Mouse (Mus musculus): ENCODE results near the gene Tpst2. TPM values are rescaled to one million over a fixed set of nuclear protein-coding genes. Genes with fewer than 3 reads are reported as not detected.

Gene Tpst2
- total RNA-seq, 2 experiments from 2014 or later, result 17.4 to 23.4 TPM

DNA sequence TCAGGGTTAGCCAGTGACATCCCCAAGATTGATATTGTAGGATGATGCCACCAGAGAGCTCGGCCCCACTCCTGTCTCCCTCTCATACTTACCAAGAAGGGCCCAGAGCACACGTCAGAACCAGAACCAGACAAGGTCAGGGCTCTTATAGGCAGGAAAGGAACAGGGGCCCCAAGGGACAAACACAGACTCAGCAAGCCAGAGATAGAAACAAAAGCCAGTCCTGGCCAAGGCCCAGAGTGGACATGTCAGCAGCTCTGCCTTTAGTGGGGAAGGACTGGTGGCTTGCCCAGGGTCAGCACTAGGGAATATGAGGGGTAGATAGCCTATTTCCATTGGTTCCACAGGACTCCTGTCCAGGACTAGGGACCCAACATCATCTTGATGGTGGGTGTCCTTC is 24.1 kb upstream of the Tpst2 start, which contains the start of gene Cryba4:
Cryba4 (minus strand) TSS at position 119 of the 400 bp plus-strand sequence.
- DNase-seq, result no peak
- intact Hi-C loops (cut with DNase I; ENCODE audit: low total_unique reads), result no loop called here

DNA sequence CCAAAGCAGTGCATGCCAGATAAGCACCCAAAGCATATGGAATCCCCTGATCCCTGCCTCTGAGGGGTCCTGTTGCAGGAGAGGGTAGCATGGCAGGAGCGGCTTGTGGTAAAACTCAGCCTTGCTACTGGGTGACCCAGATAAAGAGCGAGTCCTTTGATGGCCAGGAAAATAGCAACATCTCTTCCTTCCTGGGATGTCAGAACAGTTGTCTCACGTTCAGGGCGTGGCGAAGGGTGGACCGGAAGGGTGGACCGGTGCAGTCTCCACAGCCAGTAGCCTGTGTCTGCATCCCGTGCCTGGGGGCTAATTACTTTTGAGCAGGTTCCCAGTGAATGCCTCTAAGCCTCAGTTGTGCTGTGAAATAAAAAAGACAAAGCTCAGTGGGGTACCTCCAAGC is 23.3 kb upstream of the Tpst2 start:
- DNase-seq, result no peak
- intact Hi-C loops (cut with DNase I; ENCODE audit: low total_unique reads), result no loop called here

DNA sequence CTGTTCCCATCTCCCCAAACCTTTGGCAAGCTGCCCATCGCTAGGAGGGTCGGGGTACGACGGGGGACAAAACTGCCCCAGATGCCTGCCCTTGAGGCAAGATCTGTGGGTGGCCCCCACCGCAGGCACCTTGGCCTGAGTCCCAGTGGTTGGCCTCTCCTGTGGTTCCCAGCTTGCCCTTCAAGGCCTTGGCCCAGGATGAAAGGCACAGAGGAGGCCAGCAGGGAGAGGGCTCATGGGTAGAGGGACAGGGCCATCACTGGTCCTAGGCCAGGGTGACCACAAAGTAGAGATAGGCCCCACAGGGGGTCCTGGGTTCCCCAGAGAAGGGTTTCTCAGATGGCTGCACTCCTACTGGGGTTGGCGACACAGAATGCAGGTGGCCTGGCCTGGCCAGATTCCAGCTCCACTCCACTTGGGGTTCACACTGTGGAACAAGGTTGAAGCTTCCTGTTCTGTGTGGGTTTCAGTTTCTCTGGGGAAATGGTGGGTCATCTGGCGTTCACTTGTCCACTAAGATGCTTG is 22.1 kb upstream of the Tpst2 start:
- peak; percentile 64 for DNase-seq
- intact Hi-C loops (cut with DNase I; ENCODE audit: low total_unique reads), result no loop called here

DNA sequence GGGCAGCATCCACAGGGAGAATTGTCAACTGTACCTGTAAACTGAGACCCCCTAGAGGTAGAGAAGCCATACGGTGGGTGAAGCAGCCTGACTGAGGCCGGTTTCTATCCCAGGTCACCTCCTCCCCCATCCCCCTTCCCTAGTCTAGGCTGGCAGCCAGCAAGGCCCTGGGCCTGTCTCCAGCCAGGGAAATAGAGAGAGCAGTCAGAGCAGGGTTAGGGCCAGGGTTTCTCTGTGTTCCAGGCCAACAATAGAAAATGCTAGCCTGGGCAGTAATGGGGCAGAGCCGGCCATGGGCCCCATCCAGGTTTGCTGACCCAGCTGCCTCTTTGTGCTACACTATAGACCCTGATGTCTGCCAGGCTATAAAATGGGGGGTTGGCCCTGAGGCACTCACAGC is 21.1 kb upstream of the Tpst2 start, which contains the start of gene Crybb1:
Crybb1 (plus strand) TSS at position 390 of the 400 bp plus-strand sequence.
- peak; percentile 56 for DNase-seq
- intact Hi-C loops (cut with DNase I; ENCODE audit: low total_unique reads), result no loop called here

DNA sequence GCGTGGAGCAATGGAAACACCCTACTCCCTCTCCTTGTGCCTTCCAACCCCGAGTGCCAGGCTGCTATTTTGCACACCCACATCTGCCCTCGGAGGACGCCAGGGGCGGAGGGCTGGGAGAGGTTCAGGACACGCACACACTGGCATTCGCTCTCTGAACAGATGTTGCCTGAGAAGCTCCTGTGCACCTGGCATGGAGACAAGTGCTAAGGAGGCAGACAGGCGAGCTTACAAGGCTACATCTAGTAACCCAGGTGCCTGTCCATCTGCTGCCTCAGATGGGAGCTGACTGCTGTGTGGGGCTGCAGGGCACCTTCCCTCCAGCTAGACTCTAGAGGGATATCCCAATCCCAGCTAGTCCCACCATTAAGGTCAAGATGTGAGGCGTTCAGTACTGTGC is 20.0 kb upstream of the Tpst2 start:
- DNase-seq, result no peak
- intact Hi-C loops (cut with DNase I; ENCODE audit: low total_unique reads), result no loop called here

DNA sequence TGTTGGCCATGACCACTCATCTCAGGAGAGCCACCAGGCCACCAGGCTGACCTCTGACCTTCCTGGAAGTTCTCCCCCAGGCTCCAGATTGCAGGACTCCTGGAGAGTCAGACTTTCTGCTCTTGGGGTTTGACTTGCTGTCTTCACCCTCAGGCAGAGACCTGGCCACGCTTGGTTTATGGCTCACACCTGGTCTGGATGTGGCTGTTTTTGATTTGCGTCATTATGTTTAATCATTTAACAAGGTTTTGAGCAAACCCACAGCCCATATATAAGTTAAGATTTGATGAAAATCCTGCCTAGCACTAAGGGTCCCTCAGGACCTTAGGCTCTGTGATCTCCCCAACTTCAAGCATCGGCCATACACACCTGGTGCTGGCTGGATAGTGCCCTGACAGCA is 18.6 kb upstream of the Tpst2 start:
- DNase-seq, result no peak
- intact Hi-C loops (cut with DNase I; ENCODE audit: low total_unique reads), result no loop called here

DNA sequence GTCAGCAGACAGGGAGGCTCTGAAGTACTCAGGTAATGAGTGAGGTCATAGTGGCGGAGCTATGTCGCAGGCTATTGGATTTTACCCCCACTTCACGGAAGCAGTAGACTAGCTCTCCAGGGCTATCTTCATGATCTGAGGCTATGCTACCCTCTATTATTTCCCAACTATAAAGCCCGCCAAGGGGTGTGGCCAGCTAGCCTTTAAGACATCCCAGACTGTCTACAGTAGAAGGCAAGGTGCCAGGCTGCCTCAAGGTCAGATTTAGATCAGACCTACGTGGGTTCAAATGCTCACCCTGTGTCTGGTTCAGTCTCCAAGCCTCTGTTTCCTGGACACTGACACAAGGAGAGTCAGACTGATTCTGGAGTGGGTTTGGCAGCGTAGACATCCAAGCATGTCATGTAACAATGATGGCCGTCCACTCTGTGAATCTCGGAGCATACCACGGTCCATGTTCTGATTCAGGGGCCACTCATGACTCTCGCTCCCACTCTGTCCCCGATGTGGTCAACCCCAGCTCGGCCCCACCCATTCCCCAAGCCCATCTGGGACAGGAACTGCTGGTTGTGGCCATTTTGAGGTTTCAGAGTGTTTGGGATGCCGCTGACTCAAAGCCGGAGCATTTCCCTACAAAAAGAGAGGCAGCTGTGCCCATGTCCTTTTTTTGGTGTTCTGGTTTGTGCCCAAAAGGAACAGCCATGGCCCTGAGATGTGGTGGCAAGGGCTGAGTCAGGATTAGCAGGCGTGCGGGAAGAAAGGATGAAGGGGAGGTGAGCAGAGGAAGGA is 16.4 kb upstream of the Tpst2 start:
- intact Hi-C loops (cut with DNase I; ENCODE audit: low total_unique reads), result no loop called here
- DNase-seq, result no peak

DNA sequence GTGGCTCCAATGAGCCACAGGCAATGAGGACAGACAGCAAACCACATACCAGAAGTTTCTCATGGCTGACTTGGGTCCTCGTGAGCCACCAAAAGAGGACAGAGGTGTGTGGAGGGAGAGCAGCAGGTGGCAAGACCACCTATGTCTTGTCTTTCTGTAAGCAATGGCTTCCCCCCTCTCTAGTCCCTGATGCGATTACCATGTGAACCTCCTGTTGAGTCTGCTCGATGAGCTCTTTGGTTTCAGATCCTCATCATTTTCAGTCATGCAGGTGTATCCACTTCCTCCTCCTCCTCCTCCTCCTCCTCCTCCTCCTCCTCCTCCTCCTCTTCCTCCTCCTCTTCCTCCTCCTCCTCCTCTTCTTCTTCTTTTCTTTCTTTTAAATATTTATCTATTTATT is 15.7 kb upstream of the Tpst2 start:
- intact Hi-C loops (cut with DNase I; ENCODE audit: low total_unique reads), result no loop called here
- DNase-seq, result no peak

DNA sequence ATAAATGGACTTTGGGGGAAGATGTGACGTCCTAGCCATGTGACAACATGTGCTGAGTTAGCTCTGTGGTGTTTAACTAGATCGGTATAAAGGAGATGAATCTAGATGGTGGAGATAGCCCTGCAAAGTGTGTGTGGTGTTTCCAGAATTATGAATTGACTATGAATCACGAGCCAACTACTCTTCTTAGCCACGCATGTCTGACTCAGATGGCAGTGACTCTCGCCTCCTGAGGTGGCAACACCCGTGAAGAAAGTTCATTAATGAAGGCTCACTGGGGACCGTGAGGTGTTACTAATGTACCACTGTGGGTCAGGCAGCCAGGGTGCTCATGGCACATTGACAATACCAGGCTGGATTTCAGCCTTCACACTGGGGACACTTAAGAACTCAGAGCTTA is 12.4 kb upstream of the Tpst2 start:
- intact Hi-C loops (cut with DNase I; ENCODE audit: low total_unique reads), result no loop called here

DNA sequence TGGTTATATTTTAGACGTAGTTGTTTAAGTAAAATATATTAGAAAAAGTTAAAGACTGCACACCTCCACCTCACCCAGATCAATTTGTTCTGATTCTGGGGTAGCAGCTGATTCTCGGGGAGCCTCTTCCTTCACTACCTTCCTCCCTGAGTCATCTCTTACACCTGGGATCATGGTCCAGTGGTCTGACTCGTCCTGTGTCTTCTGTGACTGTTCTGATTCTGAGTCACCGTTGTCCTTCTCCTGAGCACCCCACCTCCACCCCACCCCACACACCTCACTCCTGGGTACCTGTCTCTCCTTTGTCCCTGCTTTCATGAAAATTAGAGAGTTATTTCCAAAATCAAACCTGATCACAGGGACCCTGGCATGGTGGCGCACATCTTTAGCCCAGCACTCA is 11.4 kb upstream of the Tpst2 start:
- intact Hi-C loops (cut with DNase I; ENCODE audit: low total_unique reads), result no loop called here
- no peak for DNase-seq

More for the DNA sequence above, 12.4 kb upstream of the Tpst2 start:
- DNase-seq, result no peak

DNA sequence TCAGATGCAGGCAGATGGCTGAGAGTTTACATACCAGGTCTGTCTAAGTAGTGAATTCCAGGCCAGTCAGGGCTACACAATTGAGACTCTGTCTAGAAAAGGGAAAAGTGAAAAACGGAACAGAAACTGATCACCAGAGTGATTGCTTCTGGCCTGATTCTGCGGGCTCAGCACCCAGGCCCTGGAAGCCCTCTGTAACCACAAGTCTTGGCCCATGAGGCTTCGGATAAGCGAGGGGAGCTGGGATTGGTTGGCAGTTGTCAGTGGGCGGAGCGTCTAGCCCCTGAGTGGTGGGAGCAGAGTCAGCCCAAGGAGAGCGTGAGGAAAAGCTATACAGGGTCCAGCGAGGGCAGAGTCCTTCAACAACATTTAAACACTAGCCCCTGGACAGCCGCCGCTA is 11.0 kb upstream of the Tpst2 start:
- DNase-seq, result no peak
- intact Hi-C loops (cut with DNase I; ENCODE audit: low total_unique reads), result no loop called here

DNA sequence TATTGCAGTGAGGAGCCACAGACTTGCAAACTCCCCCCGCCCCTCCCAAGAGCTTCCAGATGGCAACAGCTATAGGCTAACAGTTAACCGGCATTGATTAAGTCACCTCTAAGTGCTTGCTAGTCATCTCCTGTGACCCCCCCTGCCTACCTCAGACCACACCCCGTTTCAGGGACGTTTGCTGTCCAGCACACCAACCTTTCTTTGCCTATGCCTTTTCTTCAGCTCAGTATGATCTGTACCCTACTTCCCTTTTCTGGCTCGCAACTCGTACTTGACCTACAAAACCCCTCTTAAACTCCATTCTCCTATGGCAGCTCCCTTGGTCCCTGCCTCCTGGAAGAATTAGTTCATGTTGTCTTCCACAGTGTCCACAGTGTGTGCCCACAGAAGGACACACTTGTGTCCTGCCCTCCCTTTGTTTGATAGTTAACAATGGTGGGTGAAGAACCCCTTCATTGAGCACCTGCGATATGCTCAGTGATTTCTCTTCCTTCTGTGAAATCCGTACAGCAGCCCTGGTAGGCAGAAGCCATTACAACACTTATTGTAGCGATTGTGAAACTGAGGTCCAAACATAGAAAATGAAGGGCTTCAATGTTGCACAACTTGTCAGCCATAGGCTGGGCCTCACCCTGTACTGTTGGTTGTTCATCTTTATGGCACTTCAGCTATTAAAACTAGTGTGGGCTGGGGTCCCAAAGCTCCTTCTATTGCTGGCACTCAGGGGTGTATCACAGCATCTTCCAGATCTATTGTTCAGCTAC is 10.3 kb upstream of the Tpst2 start:
- intact Hi-C loops (cut with DNase I; ENCODE audit: low total_unique reads), result no loop called here
- no peak for DNase-seq

DNA sequence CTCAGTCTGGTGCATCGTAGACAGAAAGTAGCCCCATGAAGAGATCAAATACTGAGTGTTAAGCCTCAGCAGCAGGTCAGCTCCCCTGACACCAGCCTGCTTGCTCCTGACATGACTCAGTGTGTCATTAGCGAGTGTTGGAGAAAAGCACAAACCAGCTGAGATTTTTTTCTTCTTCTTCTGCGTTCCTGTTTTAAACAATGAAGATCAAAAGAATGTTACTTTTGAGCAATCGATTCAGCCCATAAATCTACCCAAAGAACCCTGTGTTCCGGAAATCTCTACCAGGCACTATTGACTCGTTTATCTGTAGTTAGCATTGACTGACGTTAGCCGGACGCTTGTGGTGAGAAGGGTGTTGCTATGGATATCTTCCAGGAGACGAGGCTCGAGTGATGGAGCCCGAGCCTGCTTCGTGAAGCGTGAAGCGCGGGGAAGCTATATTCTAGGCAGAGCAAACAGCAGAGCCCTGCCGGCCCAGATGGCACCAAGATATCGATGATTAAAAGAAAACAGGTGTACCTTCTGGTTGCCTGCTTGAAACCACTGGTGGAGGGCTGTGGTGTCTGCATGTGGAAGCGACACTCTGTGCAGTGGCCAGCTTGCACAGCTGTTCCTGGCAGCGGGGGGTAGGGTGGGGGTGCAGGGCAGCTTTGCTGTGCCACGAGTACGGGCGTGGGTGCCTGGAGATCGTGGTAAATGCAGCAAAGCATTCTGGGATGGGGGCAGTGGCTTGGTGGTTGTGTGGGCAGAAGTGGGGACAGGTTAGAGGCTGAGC is 5.5 kb upstream of the Tpst2 start:
- DNase-seq, result no peak
- intact Hi-C loops (cut with DNase I; ENCODE audit: low total_unique reads), result no loop called here

DNA sequence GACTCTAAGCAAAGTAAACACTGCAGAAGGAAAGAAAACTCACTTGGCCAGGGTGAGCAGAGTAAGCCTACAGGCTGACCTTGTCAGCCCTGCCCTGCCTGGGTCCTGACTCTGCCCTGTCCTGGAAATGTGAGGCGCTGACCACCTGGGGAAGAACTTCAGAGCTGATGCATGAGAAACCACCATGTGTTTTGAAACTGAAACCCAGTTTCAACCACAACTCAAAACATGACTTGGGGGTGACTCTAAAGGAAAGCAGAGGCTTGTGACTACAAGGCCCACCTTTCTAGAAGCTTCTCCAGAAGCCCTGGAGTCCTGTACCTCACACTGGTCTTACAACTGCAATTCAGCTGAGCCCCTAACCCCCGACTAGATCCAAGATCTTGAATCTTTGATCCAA is 3.6 kb upstream of the Tpst2 start:
- intact Hi-C loops (cut with DNase I; ENCODE audit: low total_unique reads), result no loop called here
- DNase-seq, result no peak

DNA sequence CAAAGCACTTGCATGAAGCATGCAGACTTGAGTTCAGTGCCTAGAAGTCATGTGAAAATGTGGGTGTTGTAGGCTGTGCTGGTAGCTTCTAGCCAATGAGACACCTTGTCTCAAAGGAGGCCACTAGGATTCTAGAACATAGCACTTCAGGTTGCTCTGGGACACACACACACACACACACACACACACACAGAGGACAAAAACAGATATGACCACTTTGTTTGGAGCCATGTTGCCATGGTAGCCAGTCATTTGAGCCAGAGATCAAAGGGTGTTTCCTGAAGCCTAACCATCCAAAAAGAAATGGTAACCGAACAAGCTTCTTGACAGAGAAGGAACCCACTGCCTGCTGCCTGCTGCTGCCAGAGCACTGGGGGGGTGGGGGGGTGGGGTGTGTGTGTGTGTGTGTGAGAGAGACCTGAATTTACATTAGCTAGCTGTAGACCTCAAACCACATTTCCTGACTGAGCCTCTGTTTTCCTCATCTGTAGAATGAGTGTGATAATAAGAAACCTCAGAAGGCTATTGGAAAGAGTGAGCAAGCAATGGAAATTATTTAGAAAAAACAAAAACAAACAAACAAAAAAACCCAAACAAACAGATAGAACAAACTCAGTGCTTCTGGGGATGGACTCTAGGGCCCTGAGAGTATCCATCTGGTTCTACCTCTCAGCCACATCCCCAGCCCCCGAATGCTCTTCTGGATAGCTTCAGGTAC is 2.6 kb upstream of the Tpst2 start:
- intact Hi-C loops (cut with DNase I; ENCODE audit: low total_unique reads), result no loop called here

DNA sequence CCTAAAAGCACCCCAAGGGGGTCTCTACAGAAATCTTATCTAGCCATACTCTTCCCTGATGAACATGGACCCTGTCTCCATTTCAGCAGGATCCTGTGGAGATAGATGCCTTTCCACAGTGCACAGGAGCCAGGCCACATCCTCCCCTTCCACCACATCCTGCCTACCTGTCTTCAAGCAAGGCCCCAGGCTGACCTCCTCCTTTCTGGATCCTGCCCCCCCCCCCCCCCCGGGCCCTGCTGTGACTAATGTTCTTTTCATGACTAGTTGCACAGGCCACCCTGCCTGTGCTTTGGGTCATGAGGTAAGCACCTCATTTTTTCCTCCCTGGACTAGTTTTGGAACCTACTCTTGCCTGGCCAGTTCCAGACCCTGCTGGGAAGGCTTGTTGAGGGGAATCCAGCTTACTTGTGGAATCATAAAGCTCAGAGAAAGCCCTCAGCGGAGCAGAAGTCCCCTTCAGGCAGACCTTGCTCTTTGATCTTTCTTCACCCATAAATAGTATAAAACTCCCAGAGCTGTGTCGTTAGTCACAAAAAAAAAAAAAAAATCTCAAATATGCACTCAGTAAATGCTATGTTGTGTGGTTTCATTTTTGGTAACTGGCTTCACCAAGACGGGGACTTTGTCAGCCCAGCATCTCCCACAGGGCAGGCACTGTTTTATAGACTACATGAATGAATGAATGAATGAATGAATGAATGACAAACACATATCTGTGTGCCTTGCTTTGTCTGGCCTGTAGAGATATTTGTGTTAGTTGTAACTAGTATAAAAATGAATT is 1.3 kb upstream of the Tpst2 start:
- intact Hi-C loops (cut with DNase I; ENCODE audit: low total_unique reads), result no loop called here
- no peak for DNase-seq

More for the DNA sequence above, 2.6 kb upstream of the Tpst2 start:
- no peak for DNase-seq

DNA sequence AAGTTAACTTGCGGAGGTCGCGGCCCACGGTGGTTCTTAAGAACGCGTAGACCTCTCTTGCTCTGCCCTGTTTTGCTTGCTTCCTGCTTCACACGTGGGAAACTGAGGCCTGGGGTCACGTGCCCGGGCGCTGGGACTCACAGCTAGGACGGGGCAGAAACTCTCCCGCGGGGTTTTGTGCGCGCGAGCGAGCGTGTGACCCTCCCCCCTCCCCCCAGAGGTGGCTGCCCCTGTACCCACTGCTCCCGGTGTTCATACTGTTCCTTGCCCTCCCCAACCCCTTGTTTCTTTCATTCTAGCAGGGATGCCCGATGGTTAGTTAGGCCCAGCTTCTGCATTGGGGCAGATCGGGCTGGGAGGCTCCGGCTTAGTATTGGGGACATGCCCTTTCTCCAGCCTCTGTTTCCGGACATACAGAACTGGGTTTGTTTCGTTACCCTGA is 437 bp downstream of the Tpst2 start:
- intact Hi-C loops (cut with DNase I; ENCODE audit: low total_unique reads), result no loop called here
- DNase-seq, result no peak

DNA sequence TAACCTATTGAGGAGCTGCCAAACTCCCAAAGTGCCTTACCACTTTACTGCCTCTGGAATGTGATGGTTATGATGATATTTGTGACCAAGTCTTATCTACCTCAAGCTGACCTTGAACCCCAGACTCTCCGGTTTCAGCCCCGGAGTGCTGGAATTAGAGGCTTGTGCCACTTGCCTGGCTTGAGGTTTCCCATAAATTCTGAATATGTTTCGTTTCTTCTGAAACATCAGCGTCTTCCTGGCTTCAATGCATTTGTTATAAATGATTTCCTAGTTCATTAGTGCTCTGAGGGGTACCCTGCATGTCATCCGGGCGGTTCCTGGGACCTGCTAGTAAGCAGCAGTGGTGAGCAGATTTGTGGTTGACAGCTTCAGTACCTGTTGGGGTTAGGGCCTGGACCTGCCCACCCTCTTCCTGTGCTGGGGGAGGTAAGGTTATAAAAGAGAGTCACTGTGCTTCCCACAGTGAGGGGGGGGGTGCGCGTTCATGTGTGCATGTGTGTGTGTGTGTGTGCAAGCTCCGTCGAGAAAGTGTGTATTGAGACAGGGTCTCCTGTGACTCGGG is 1.5 kb downstream of the Tpst2 start:
- intact Hi-C loops (cut with DNase I; ENCODE audit: low total_unique reads), result no loop called here
- no peak for DNase-seq

Measured in gastrocnemius, postnatal 14 days (tissue).